Mouse (Mus musculus) heart, postnatal 36 days (tissue): ENCODE results near the gene Arhgef16. TPM values are rescaled to one million over a fixed set of nuclear protein-coding genes. Genes with fewer than 3 reads are reported as not detected.
A peak's percentile ranks its signal among the peaks of the same experiment; 100 is the strongest.

Experiments
- DNase-seq, 2 experiments: peaks; one replicate each; pipeline ENCODE4 v3.0.0; 2021 to 2022
- intact Hi-C: fragments of 180-260 bp; cut with DNase I; formaldehyde crosslinking; loops from one replicate; pipeline ENCODE4 v1.15.1; 2025
- total RNA-seq, 2 experiments: library from RNA; stranded (reverse); gene quantifications; 2 replicates each; pipeline ENCODE4 v1.2.3; 2021

Arhgef16 gene
- total RNA-seq, 2 experiments from 2014 or later = 0.17 to 0.19 TPM

- intact Hi-C loops = no loop called here
- DNase-seq = no peak
Measured at GRCm38 (mm10) chr4:154294262-154294731, 7.2 kb downstream of the Arhgef16 start.

GRCm38 (mm10) chr4:154293735-154294201 is 7.7 kb downstream of the Arhgef16 start:
- intact Hi-C loops = no loop called here

DNA sequence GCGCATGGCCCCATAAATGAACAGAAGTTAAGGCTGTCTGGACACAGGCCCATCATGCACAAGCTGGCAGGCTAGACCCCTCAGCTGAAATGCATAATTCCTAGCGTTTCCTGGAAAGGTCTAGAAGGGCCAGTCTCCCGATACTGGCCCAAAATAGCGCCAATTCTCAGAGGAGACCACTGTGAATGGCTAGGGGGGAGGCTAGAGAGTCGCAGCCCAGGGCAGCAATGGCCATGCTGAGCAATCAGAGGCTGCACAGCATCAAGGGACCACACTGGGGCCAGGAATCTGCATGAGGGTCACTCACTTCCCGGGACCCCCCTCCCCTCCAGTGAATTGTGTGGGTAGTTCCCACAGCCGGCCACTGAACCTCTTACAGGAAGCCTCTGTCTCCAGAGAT is 17.8 kb downstream of the Arhgef16 start:
- DNase-seq = no peak
- intact Hi-C loops = no loop called here

More at GRCm38 (mm10) chr4:154293735-154294201, 7.7 kb downstream of the Arhgef16 start:
- no peak for DNase-seq

- intact Hi-C loops = loop anchor here (10.0 kb wide), 1 partner anchor 215 kb away; no protein-coding TSS in a partner anchor
- DNase-seq = no peak
Measured at GRCm38 (mm10) chr4:154279481-154279880, 22.0 kb downstream of the Arhgef16 start.

- intact Hi-C loops = loop anchor here (1.0 to 10.0 kb wide), 3 partner anchors 64 to 208 kb away; no protein-coding TSS in a partner anchor
- DNase-seq = peak; percentile 59
Measured at GRCm38 (mm10) chr4:154273000-154273399, 28.5 kb downstream of the Arhgef16 start.

GRCm38 (mm10) chr4:154269520-154269919 is 32.0 kb downstream of the Arhgef16 start:
- DNase-seq = no peak
- intact Hi-C loops = no loop called here

DNA sequence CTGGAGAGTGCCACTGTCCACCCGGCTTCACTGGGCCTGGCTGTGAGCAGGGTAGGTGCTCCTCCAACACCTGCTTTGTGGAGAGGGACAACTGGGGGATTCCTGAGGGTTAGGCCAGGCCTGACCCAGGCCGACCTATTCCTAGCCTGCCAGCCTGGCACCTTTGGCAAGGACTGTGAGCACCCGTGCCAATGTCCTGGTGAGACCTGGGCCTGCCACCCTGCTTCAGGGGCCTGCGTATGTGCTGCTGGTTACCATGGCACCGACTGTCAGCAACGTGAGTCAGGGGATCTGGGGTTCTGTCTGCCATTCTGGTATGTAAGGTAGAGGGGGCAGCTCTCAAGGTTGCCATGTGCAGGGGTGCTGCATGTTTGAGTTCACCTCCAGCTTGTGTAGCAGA is 34.0 kb downstream of the Arhgef16 start:
- intact Hi-C loops = no loop called here
- DNase-seq = no peak

DNA sequence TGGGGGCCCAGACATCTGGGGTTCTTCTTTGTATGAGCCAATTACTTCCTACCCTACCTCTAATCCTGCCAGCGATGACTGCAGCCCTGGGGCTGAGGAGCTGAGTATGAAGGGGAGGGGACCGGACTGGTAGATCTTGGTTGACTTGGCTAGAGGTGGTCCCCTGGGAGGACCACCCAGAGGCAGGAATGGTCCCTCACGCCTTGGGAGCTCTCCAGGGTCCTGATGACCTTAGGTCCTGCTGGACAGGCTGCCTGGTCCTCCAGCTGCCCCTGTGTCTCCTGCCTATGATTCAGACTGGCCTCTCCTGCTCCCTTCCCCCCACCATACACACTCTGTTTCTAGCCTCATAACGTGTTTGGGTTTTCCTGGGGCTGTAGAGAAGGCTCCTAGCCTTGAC is 39.4 kb downstream of the Arhgef16 start:
- intact Hi-C loops = no loop called here
- no peak for DNase-seq

- intact Hi-C loops = no loop called here
- no peak for DNase-seq
Measured at GRCm38 (mm10) chr4:154260755-154261154, 40.7 kb downstream of the Arhgef16 start.

GRCm38 (mm10) chr4:154252537-154253255 is 48.8 kb downstream of the Arhgef16 start:
- intact Hi-C loops = no loop called here
- DNase-seq = no peak

GRCm38 (mm10) chr4:154249316-154249715 is 52.2 kb downstream of the Arhgef16 start:
- intact Hi-C loops = loop anchor here (5.0 kb wide), 1 partner anchor 42 kb away; no protein-coding TSS in a partner anchor
- DNase-seq = no peak

- intact Hi-C loops = loop anchor here (5.0 kb wide), 1 partner anchor 41 kb away; no protein-coding TSS in a partner anchor
- DNase-seq = no peak
Measured at GRCm38 (mm10) chr4:154248092-154248805, 53.2 kb downstream of the Arhgef16 start.

- no peak for DNase-seq
- intact Hi-C loops = loop anchor here (5.0 kb wide), 1 partner anchor 40 kb away; no protein-coding TSS in a partner anchor
Measured at GRCm38 (mm10) chr4:154247207-154248091, 54.0 kb downstream of the Arhgef16 start.

GRCm38 (mm10) chr4:154246115-154247040 is 55.1 kb downstream of the Arhgef16 start:
- DNase-seq = peak; percentile 85 to 88
- intact Hi-C loops = loop anchor here (5.0 kb wide), 1 partner anchor 39 kb away; no protein-coding TSS in a partner anchor

GRCm38 (mm10) chr4:154245342-154245741 is 56.1 kb downstream of the Arhgef16 start:
- no peak for DNase-seq
- intact Hi-C loops = loop anchor here (5.0 kb wide), 1 partner anchor 38 kb away; no protein-coding TSS in a partner anchor

DNA sequence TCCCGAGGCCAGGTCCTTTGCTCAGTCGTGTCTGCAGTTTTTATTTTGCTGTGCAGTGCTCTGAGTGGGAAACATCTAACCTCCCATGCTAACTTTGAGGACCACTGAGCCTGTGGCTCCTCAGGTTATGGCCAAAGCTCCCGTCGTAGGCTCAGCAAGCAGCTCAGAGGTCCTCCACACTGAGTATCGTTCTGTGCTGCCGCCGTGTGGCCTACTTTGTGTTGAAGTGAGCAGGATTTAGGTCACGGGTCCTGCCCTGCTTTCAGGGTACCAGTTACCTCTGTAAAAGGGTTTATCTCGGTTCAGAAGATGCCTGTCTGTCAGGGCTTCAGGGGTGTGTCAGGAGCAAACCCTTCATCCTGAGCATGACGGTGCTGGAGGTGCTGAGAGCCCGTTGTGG is 60.9 kb downstream of the Arhgef16 start:
- no peak for DNase-seq
- intact Hi-C loops = no loop called here

DNA sequence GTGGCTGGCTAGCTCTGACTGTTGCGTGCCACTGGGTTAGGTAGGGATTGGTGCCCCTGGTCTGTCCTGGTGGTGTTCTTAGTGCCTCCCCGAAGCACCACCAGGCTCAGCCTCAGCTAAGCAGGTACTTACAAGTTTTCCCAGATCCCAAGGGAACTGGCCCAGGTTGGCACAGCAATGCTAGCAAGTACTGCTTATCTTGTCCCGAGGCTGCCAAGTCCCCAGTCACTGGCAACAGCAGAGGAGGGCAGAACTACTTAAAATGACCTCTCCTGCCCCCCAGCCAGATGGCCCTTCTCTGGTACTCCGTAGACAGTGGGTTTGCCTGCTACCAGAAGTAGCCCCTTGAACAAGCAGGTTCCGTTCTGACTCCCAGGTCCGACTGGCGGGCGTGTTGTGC is 62.3 kb downstream of the Arhgef16 start:
- intact Hi-C loops = no loop called here
- no peak for DNase-seq

DNA sequence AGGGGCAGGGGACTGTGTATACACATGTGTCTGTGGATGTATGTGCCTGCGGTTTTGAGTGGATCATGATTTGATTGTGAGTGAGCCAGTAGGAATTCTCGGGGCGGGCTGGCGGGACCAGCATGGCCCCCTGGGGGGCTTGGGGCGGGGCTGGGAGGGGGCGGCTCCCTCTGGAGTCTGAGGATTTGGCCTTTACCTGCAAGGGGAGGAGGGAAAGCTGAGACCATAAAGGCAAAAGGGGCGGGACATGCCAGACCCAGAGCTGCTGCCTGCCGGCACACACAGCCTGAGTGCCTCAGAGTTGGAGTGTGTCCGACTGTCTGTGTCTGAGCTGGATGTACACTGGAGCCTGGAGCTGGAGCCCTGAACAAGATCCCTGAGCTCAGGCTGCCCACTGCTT is 64.2 kb downstream of the Arhgef16 start:
- DNase-seq = no peak
- intact Hi-C loops = no loop called here

DNA sequence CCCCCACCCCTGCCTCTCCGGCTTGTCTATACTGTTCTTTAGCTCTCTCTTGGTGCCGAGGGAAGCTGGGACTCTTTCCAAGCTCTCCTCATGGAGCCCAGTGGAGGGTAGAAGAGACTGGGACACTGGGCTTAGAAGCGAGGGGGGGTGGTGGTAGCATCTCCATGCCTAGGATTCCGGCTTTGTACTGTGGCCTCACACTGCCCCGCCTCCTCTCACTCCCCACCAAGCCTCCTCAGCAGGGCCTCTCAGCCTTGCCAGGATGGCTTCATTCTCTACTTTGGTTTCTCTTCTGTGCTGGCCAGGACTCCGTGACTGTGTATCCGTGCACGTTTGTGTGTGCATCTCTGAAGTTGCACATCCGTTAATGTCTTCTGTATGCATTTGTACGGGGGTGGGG is 64.6 kb downstream of the Arhgef16 start:
- intact Hi-C loops = no loop called here
- DNase-seq = no peak
